Mouse (Mus musculus): ENCODE results near the gene Tenm2. TPM values are rescaled to one million over a fixed set of nuclear protein-coding genes. Genes with fewer than 3 reads are reported as not detected.

Gene Tenm2
- total and polyA plus RNA-seq, 3 experiments: not detected

DNA sequence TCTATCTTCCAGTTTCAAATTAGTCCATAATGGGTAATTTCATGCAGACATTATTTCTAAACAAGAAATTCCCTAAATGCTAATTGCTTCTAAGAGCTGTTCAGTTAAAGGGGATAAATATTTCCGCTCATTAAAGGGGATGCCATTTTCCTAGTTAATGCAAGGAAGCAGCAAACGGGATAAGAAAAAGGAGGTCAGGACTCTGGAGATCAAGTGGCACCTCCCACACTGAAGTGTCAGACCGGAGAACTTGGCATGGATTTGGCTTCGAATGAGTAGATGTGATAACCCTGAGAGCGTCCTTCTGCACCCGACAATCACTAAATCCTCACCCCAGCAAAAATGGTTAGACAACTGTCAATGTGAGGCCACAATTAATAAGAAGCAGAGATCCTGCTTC is 781.7 kb downstream of the Tenm2 start:
- H3K27me3 ChIP-seq (replicated peaks): no peaks in the 10 kb centered on the region
- in situ Hi-C loops (cut with MboI; ENCODE audit: low pct_ligation_motif_present, low pct_unique_long_range_greater_than_20kb, low sequenced_read_pairs) (no loop called here), dilution Hi-C loops (cut with MboI; ENCODE audit: extremely low pct_ligation_motif_present, extremely low pct_unique_long_range_greater_than_20kb, low sequenced_read_pairs) (no loop called here)
- H3K4me2 ChIP-seq (ENCODE audit: insufficient read depth, low read depth, poor library complexity, severe bottlenecking): no peak overlapping the region
- H3K79me2 ChIP-seq (replicated peaks; ENCODE audit: control insufficient read depth, extremely low read depth, insufficient read depth, poor library complexity, severe bottlenecking): no peaks in the 10 kb centered on the region
- no peaks in the 10 kb centered on the region for H3K36me3 ChIP-seq (replicated peaks in 1 of 2; ENCODE audit: control insufficient read depth in 1 of 2, insufficient read depth in 1 of 2, low read length in 1 of 2)
- H3K27ac ChIP-seq (ENCODE audit: insufficient read depth, low read depth): no peak overlapping the region
- no peaks in the 10 kb centered on the region for H3K4me1 ChIP-seq (ENCODE audit: control insufficient read depth in 1 of 2, insufficient read depth in 2 of 2)
- no peak overlapping the region for H3K9ac ChIP-seq (ENCODE audit: insufficient read depth, low read depth)
- no peak for TF ChIP-seq HCFC1 (IDR thresholded peaks at IDR 0.05; ENCODE audit: low read depth, low read length)
- TF ChIP-seq E2F4 (IDR thresholded peaks at IDR 0.05; ENCODE audit: insufficient replicate concordance, low read depth, low read length): no peak
- TF ChIP-seq TCF12 (IDR thresholded peaks at IDR 0.05; ENCODE audit: low read depth, low read length): no peak
- no peak for TF ChIP-seq TBP (conservative IDR thresholded peaks at IDR 0.05; ENCODE audit: low read depth, low read length)
- TF ChIP-seq JUN (IDR thresholded peaks at IDR 0.05; ENCODE audit: insufficient read depth, low read depth, low read length): no peak
- no peak for TF ChIP-seq UBTF (IDR thresholded peaks at IDR 0.05; ENCODE audit: low read depth, low read length)
- TF ChIP-seq MAFK (IDR thresholded peaks at IDR 0.05; ENCODE audit: insufficient replicate concordance, low read length): no peak
- TF ChIP-seq ZNF384 (IDR thresholded peaks at IDR 0.05; ENCODE audit: low read depth, low read length): no peak
- DNase-seq (ENCODE audit: extremely low read depth): no peak
- H3K4me3 ChIP-seq (replicated peaks in 1 of 3; ENCODE audit: low read depth in 2 of 3, low read length in 2 of 3, poor library complexity in 1 of 3): no peak overlapping the region
- peaks cover 90% of the 10 kb centered on the region for H3K9me3 ChIP-seq (replicated peaks; ENCODE audit: low read length)

DNA sequence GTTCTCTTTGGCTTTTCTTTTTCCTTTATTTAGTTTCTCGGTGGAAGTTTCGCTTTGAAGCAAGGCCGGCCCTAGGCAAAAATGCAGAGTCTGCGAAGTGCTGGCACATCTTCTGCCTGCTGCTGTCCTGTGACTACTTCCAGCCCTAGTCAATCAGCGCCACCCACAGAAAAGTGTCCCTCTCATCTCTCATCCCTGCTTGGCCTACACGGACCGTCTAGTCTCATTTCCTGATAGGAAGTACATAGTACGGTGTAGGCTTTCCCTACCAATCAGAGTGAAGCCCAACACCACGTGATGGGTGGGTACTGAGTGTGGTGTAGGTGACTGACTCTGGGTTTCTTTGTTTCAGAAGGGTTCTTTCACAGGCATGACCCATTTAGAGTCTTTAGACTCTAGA is 783.3 kb downstream of the Tenm2 start:
- dilution Hi-C loops (cut with MboI; ENCODE audit: extremely low pct_ligation_motif_present, extremely low pct_unique_long_range_greater_than_20kb, low sequenced_read_pairs): no loop called here
- Histone ChIP-seq H3K27ac (ENCODE audit: insufficient read depth, low read depth) (no peak overlapping the region), H3K4me3 (replicated peaks in 1 of 3; ENCODE audit: low read depth in 2 of 3, low read length in 2 of 3, poor library complexity in 1 of 3) (no peak overlapping the region), H3K9me3 (replicated peaks; ENCODE audit: low read length) (peaks cover 94% of the 10 kb centered on the region), H3K27me3 (replicated peaks) (no peaks in the 10 kb centered on the region), H3K9ac (ENCODE audit: insufficient read depth, low read depth) (no peak overlapping the region), H3K4me1 (ENCODE audit: control insufficient read depth in 1 of 2, insufficient read depth in 2 of 2) (no peaks in the 10 kb centered on the region), H3K4me2 (ENCODE audit: insufficient read depth, low read depth, poor library complexity, severe bottlenecking) (no peak overlapping the region), H3K36me3 (replicated peaks in 1 of 2; ENCODE audit: control insufficient read depth in 1 of 2, insufficient read depth in 1 of 2, low read length in 1 of 2) (no peaks in the 10 kb centered on the region), H3K79me2 (replicated peaks; ENCODE audit: control insufficient read depth, extremely low read depth, insufficient read depth, poor library complexity, severe bottlenecking) (no peaks in the 10 kb centered on the region)
- TF ChIP-seq EP300 (IDR thresholded peaks at IDR 0.05; ENCODE audit: low read length): no peak
- TF ChIP-seq SMC3 (IDR thresholded peaks at IDR 0.05; ENCODE audit: low read depth, low read length): no peak
- no peak for TF ChIP-seq ZC3H11A (IDR thresholded peaks at IDR 0.05; ENCODE audit: low read depth, low read length)
- TF ChIP-seq TBP (conservative IDR thresholded peaks at IDR 0.05; ENCODE audit: low read depth, low read length): no peak
- TF ChIP-seq ZMIZ1 (IDR thresholded peaks at IDR 0.05; ENCODE audit: low read depth, low read length): no peak
- TF ChIP-seq USF1 (IDR thresholded peaks at IDR 0.05; ENCODE audit: low read depth, low read length): no peak
- TF ChIP-seq CHD2 (IDR thresholded peaks at IDR 0.05; ENCODE audit: low read length): no peak
- TF ChIP-seq JUN (IDR thresholded peaks at IDR 0.05; ENCODE audit: insufficient read depth, low read depth, low read length): no peak
- TF ChIP-seq TCF12 (IDR thresholded peaks at IDR 0.05; ENCODE audit: low read depth, low read length): no peak
- no peak for TF ChIP-seq POLR2AphosphoS2 (IDR thresholded peaks at IDR 0.05; ENCODE audit: low read depth, low read length)
- TF ChIP-seq UBTF (IDR thresholded peaks at IDR 0.05; ENCODE audit: low read depth, low read length): no peak
- TF ChIP-seq RCOR1 (conservative IDR thresholded peaks at IDR 0.05; ENCODE audit: low read depth, low read length): no peak
- no peak for TF ChIP-seq MAFK (IDR thresholded peaks at IDR 0.05; ENCODE audit: insufficient replicate concordance, low read length)
- no peak for TF ChIP-seq RAD21 (IDR thresholded peaks at IDR 0.05; ENCODE audit: low read depth, low read length)
- no peak for TF ChIP-seq NRF1 (IDR thresholded peaks at IDR 0.05; ENCODE audit: low read depth, low read length)
- no peak for TF ChIP-seq E2F4 (IDR thresholded peaks at IDR 0.05; ENCODE audit: insufficient replicate concordance, low read depth, low read length)
- no peak for TF ChIP-seq ELF1 (IDR thresholded peaks at IDR 0.05; ENCODE audit: low read depth, low read length)
- TF ChIP-seq CHD1 (IDR thresholded peaks at IDR 0.05; ENCODE audit: low read depth, low read length): no peak
- no peak for TF ChIP-seq CTCF (conservative IDR thresholded peaks at IDR 0.05 in 1 of 2, IDR thresholded peaks at IDR 0.05 in 1 of 2; ENCODE audit: low read depth in 2 of 2, low read length in 2 of 2)
- in situ Hi-C loops (cut with MboI; ENCODE audit: low pct_ligation_motif_present, low pct_unique_long_range_greater_than_20kb, low sequenced_read_pairs): no loop called here
- DNase-seq (ENCODE audit: extremely low read depth): no peak
